Mouse (Mus musculus): ENCODE results near the gene Hoxd9. TPM values are rescaled to one million over a fixed set of nuclear protein-coding genes. Genes with fewer than 3 reads are reported as not detected.

Gene Hoxd9
- polyA plus RNA-seq, 1 experiment from 2014 or later: not detected

GRCm38 (mm10) chr2:74659507-74660005 lies 38.0 kb upstream of the Hoxd9 start, which contains the start of gene Evx2:
TSS of gene Evx2 (minus strand) at chr2:74659557.
- 3% methylated on average over 28 of the region's 28 CpGs for WGBS
- peaks cover 20% of the 10 kb centered on the region for H3K4me1 ChIP-seq

GRCm38 (mm10) chr2:74660421-74661375 lies 36.8 kb upstream of the Hoxd9 start:
- peaks cover 16% of the 10 kb centered on the region for H3K4me1 ChIP-seq
- DNase-seq (ENCODE audit: extremely low spot score, low spot score): peak; percentile 48
- no peaks in the 10 kb centered on the region for H3K36me3 ChIP-seq (replicated peaks)
- H3K9me3 ChIP-seq: no peaks in the 10 kb centered on the region
- WGBS: 2% methylated on average over 30 of the region's 30 CpGs
- H3K27me3 ChIP-seq (ENCODE audit: poor library complexity, severe bottlenecking): peaks cover 100% of the 10 kb centered on the region
- no peak overlapping the region for H3K4me3 ChIP-seq
- no peak overlapping the region for H3K27ac ChIP-seq

More at GRCm38 (mm10) chr2:74659507-74660005, 38.0 kb upstream of the Hoxd9 start, which contains the start of gene Evx2:
- H3K27ac ChIP-seq: no peak within 1 kb of the TSS
- 0 out of 2 replicates have a peak, but pooled peaks cover 4% of the 10 kb centered on the region for H3K9me3 ChIP-seq
- H3K27me3 ChIP-seq (ENCODE audit: poor library complexity, severe bottlenecking): peaks cover 100% of the 10 kb centered on the region
- H3K36me3 ChIP-seq (replicated peaks): no peaks in the 10 kb centered on the region
- no peak within 1 kb of the TSS for H3K4me3 ChIP-seq
- DNase-seq (ENCODE audit: extremely low spot score, low spot score): no peak

- under 1% methylated on average over 14 of the region's 14 CpGs for WGBS
- Histone ChIP-seq H3K36me3 (replicated peaks) (no peaks in the 10 kb centered on the region), H3K4me1 (peaks cover 10% of the 10 kb centered on the region), H3K27me3 (ENCODE audit: poor library complexity, severe bottlenecking) (peaks cover 100% of the 10 kb centered on the region), H3K27ac (no peak overlapping the region), H3K9me3 (no peaks in the 10 kb centered on the region), H3K4me3 (peak overlapping the region; percentile 25; the same call in 1 of the 2 replicates)
- peak; percentile 75 for DNase-seq (ENCODE audit: extremely low spot score, low spot score)
These were observed 35.8 kb upstream of the Hoxd9 start for GRCm38 (mm10) chr2:74661685-74662084.

- Histone ChIP-seq H3K4me3 (no peak overlapping the region), H3K27ac (no peak overlapping the region), H3K9me3 (no peaks in the 10 kb centered on the region), H3K27me3 (ENCODE audit: poor library complexity, severe bottlenecking) (peaks cover 100% of the 10 kb centered on the region), H3K36me3 (replicated peaks) (no peaks in the 10 kb centered on the region), H3K4me1 (peaks cover 16% of the 10 kb centered on the region)
- WGBS: 5% methylated on average over 18 of the region's 18 CpGs
- DNase-seq (ENCODE audit: extremely low spot score, low spot score): peak; percentile 74
These were observed 34.1 kb upstream of the Hoxd9 start for GRCm38 (mm10) chr2:74663291-74663925.

GRCm38 (mm10) chr2:74666411-74666810 lies 31.1 kb upstream of the Hoxd9 start:
- peaks cover 100% of the 10 kb centered on the region for H3K27me3 ChIP-seq (ENCODE audit: poor library complexity, severe bottlenecking)
- peaks cover 16% of the 10 kb centered on the region for H3K4me1 ChIP-seq
- 2% methylated on average over 7 of the region's 7 CpGs for WGBS
- no peak overlapping the region for H3K4me3 ChIP-seq
- H3K36me3 ChIP-seq (replicated peaks): no peaks in the 10 kb centered on the region
- DNase-seq (ENCODE audit: extremely low spot score, low spot score): peak; percentile 26
- no peaks in the 10 kb centered on the region for H3K9me3 ChIP-seq
- H3K27ac ChIP-seq: no peak overlapping the region

GRCm38 (mm10) chr2:74667191-74667841 lies 30.2 kb upstream of the Hoxd9 start:
- Histone ChIP-seq H3K4me1 (peaks cover 13% of the 10 kb centered on the region), H3K27me3 (ENCODE audit: poor library complexity, severe bottlenecking) (peaks cover 100% of the 10 kb centered on the region), H3K27ac (no peak overlapping the region), H3K36me3 (replicated peaks) (no peaks in the 10 kb centered on the region), H3K4me3 (no peak overlapping the region; the same call in 1 of the 2 replicates), H3K9me3 (no peaks in the 10 kb centered on the region)
- WGBS: 2% methylated on average over 36 of the region's 36 CpGs
- DNase-seq (ENCODE audit: extremely low spot score, low spot score): peak; percentile 46

GRCm38 (mm10) chr2:74667842-74668357 lies 29.6 kb upstream of the Hoxd9 start, which contains the start of gene Hoxd13:
TSS of gene Hoxd13 (plus strand) at chr2:74668310.
- Histone ChIP-seq H3K27me3 (ENCODE audit: poor library complexity, severe bottlenecking) (peaks cover 100% of the 10 kb centered on the region), H3K9me3 (no peaks in the 10 kb centered on the region), H3K4me1 (peaks cover 18% of the 10 kb centered on the region), H3K27ac (no peak within 1 kb of the TSS), H3K36me3 (replicated peaks) (no peaks in the 10 kb centered on the region), H3K4me3 (peak within 1 kb of the TSS; percentile 51)
- under 1% methylated on average over 49 of the region's 51 CpGs for WGBS
- DNase-seq (ENCODE audit: extremely low spot score, low spot score): no peak

- H3K27ac ChIP-seq: no peak overlapping the region
- peaks cover 100% of the 10 kb centered on the region for H3K27me3 ChIP-seq (ENCODE audit: poor library complexity, severe bottlenecking)
- H3K36me3 ChIP-seq (replicated peaks): no peaks in the 10 kb centered on the region
- peak; percentile 72 for DNase-seq (ENCODE audit: extremely low spot score, low spot score)
- no peaks in the 10 kb centered on the region for H3K9me3 ChIP-seq
- peaks cover 21% of the 10 kb centered on the region for H3K4me1 ChIP-seq
- peak overlapping the region; percentile 51 for H3K4me3 ChIP-seq
- WGBS: under 1% methylated on average over 74 of the region's 74 CpGs
These were observed 28.9 kb upstream of the Hoxd9 start for GRCm38 (mm10) chr2:74668370-74669229.

GRCm38 (mm10) chr2:74669230-74669578 lies 28.3 kb upstream of the Hoxd9 start:
- no peak for DNase-seq (ENCODE audit: extremely low spot score, low spot score)
- Histone ChIP-seq H3K4me3 (no peak overlapping the region), H3K9me3 (no peaks in the 10 kb centered on the region), H3K36me3 (replicated peaks) (no peaks in the 10 kb centered on the region), H3K4me1 (peaks cover 25% of the 10 kb centered on the region), H3K27ac (no peak overlapping the region), H3K27me3 (ENCODE audit: poor library complexity, severe bottlenecking) (peaks cover 100% of the 10 kb centered on the region)
- 0% methylated on average over 3 of the region's 3 CpGs for WGBS

GRCm38 (mm10) chr2:74669650-74670235 lies 27.8 kb upstream of the Hoxd9 start:
- Histone ChIP-seq H3K36me3 (replicated peaks) (no peaks in the 10 kb centered on the region), H3K4me1 (peaks cover 25% of the 10 kb centered on the region), H3K4me3 (no peak overlapping the region), H3K9me3 (no peaks in the 10 kb centered on the region), H3K27me3 (ENCODE audit: poor library complexity, severe bottlenecking) (peaks cover 100% of the 10 kb centered on the region), H3K27ac (no peak overlapping the region)
- no peak for DNase-seq (ENCODE audit: extremely low spot score, low spot score)
- WGBS: 3% methylated on average over 14 of the region's 14 CpGs

GRCm38 (mm10) chr2:74670632-74671188 lies 26.8 kb upstream of the Hoxd9 start:
- Histone ChIP-seq H3K27ac (no peak overlapping the region), H3K36me3 (replicated peaks) (no peaks in the 10 kb centered on the region), H3K4me3 (no peak overlapping the region), H3K27me3 (ENCODE audit: poor library complexity, severe bottlenecking) (peaks cover 100% of the 10 kb centered on the region), H3K9me3 (no peaks in the 10 kb centered on the region), H3K4me1 (peaks cover 31% of the 10 kb centered on the region)
- WGBS: 2% methylated on average over 3 of the region's 3 CpGs
- no peak for DNase-seq (ENCODE audit: extremely low spot score, low spot score)
